Mouse (Mus musculus) left cerebral cortex, postnatal 4 days (tissue): ENCODE results near the gene Clcf1. TPM values are rescaled to one million over a fixed set of nuclear protein-coding genes. Genes with fewer than 3 reads are reported as not detected.

Experiments used
- microRNA-seq: library from miRNA; unstranded; fragments of <30 nt; microRNA quantifications from one replicate; pipeline ENCODE4 v1.2.0, GENCODE M21; 2022
- total RNA-seq, 2 experiments: library from RNA; stranded (reverse); gene quantifications; 2 replicates each; pipeline ENCODE4 v1.2.3; 2021

Gene Clcf1
- total RNA-seq, 2 experiments from 2014 or later: 1.2 to 1.3 TPM

Small RNA genes within 50 kb of the gene (microRNA-seq; reads per million reads assigned to microRNA genes)
- gene Gm26115: not detected
- 4.8 reads per million, percentile 11 among the genes with 10 or more reads in this experiment for gene Mir6985

Other genes starting within 250 kb of the Clcf1 start
- under 1 TPM; 0.40 to 0.64 TPM for gene Aldh3b2, start 241.9 kb upstream of the Clcf1 start, total RNA-seq
- gene Acy3, start 227.7 kb upstream of the Clcf1 start, total RNA-seq: 1 to 10 TPM; 1.4 to 1.6 TPM
- not detected for gene Tbx10, start 221.5 kb upstream of the Clcf1 start, total RNA-seq
- 10 to 100 TPM; 14.6 to 14.8 TPM for gene Nudt8, start 213.7 kb upstream of the Clcf1 start, total RNA-seq
- gene Gm49405, start 213.6 kb upstream of the Clcf1 start, total RNA-seq: 1 to 10 TPM; 4.1 to 4.8 TPM
- 1 to 10 TPM; 8.3 to 9.4 TPM for gene Doc2g, start 210.9 kb upstream of the Clcf1 start, total RNA-seq
- 100 to 1,000 TPM; 185 to 196 TPM for gene Ndufv1, start 201.4 kb upstream of the Clcf1 start, total RNA-seq
- 100 to 1,000 TPM; 288 to 297 TPM for gene Gstp1, start 176.3 kb upstream of the Clcf1 start, total RNA-seq
- gene Gstp2, start 168.2 kb upstream of the Clcf1 start, total RNA-seq: 10 to 100 TPM; 27.2 to 31.6 TPM
- not detected for gene Gstp3, start 154.7 kb upstream of the Clcf1 start, total RNA-seq
- gene Cabp2, start 132.7 kb upstream of the Clcf1 start, total RNA-seq: not detected
- 10 to 100 TPM; 27.5 to 28.3 TPM for gene Cdk2ap2, start 117.1 kb upstream of the Clcf1 start, total RNA-seq
- gene Pitpnm1, start 114.2 kb upstream of the Clcf1 start, total RNA-seq: 100 to 1,000 TPM; 185 to 187 TPM
- 10 to 100 TPM; 54.8 to 64.8 TPM for gene Aip, start 88.4 kb upstream of the Clcf1 start, total RNA-seq
- not detected for gene Gpr152, start 74.5 kb upstream of the Clcf1 start, total RNA-seq
- gene Cabp4, start 70.2 kb upstream of the Clcf1 start, total RNA-seq: not detected
- 100 to 1,000 TPM in 1 of 2 experiments, 10 to 100 TPM in 1; 92.6 to 107 TPM for gene Coro1b, start 65.6 kb upstream of the Clcf1 start, total RNA-seq
- 1 to 10 TPM; 1.2 to 1.6 TPM for gene Ptprcap, start 60.6 kb upstream of the Clcf1 start, total RNA-seq
- 10 to 100 TPM; 38.1 to 39.2 TPM for gene Rps6kb2, start 50.9 kb upstream of the Clcf1 start, total RNA-seq
- gene Carns1, start 38.8 kb upstream of the Clcf1 start, total RNA-seq: 1 to 10 TPM; 2.4 to 3.1 TPM
- gene Tbc1d10c, start 23.0 kb upstream of the Clcf1 start, total RNA-seq: 1 to 10 TPM; 2.1 to 2.4 TPM
- 100 to 1,000 TPM; 318 to 333 TPM for gene Ppp1ca, start 22.2 kb upstream of the Clcf1 start, total RNA-seq
- 10 to 100 TPM in 1 of 2 experiments, 1 to 10 TPM in 1; 9.8 to 10.6 TPM for gene Rad9a, start 12.6 kb upstream of the Clcf1 start, total RNA-seq
- gene AC109138.7, start 119 bp downstream of the Clcf1 start, total RNA-seq: not detected
- 10 to 100 TPM; 11.3 to 11.9 TPM for gene Pold4, start 17.7 kb downstream of the Clcf1 start, total RNA-seq
- gene Ssh3, start 54.9 kb downstream of the Clcf1 start, total RNA-seq: 10 to 100 TPM; 71.0 to 74.6 TPM
- gene Ankrd13d, start 68.9 kb downstream of the Clcf1 start, total RNA-seq: 10 to 100 TPM; 98.4 to 99.3 TPM
- 100 to 1,000 TPM; 143 to 167 TPM for gene Grk2, start 92.0 kb downstream of the Clcf1 start, total RNA-seq
- 10 to 100 TPM; 71.2 to 80.9 TPM for gene Kdm2a, start 184.0 kb downstream of the Clcf1 start, total RNA-seq
- 1 to 10 TPM; 1.1 to 2.0 TPM for gene Rhod, start 225.2 kb downstream of the Clcf1 start, total RNA-seq